Mouse (Mus musculus): ENCODE measurements around the gene Stac3. TPM values are rescaled to one million over a fixed set of nuclear protein-coding genes. Genes with fewer than 3 reads are reported as not detected.

Gene Stac3
- polyA plus RNA-seq, 1 experiment from 2014 or later = 0.39 TPM

Other genes with a start within 250 kb of the Stac3 start
- gene Kif5a, start 238.3 kb upstream of the Stac3 start, polyA plus RNA-seq (2014; fragmentation: Nextera tagmentation; extraction: Ambion mirVana) = 0.37 and 0.57 TPM in 2 replicates
- 164 and 173 TPM in 2 replicates for gene Dctn2, start 235.3 kb upstream of the Stac3 start, polyA plus RNA-seq (2014; fragmentation: Nextera tagmentation; extraction: Ambion mirVana)
- 16.2 and 22.3 TPM in 2 replicates for gene Mbd6, start 212.7 kb upstream of the Stac3 start, polyA plus RNA-seq (2014; fragmentation: Nextera tagmentation; extraction: Ambion mirVana)
- gene Mars, start 189.9 kb upstream of the Stac3 start, polyA plus RNA-seq (2014; fragmentation: Nextera tagmentation; extraction: Ambion mirVana) = 93.9 and 146 TPM in 2 replicates
- 3.0 and 3.1 TPM in 2 replicates for gene Arhgap9, start 179.7 kb upstream of the Stac3 start, polyA plus RNA-seq (2014; fragmentation: Nextera tagmentation; extraction: Ambion mirVana)
- gene Gli1, start 159.7 kb upstream of the Stac3 start, polyA plus RNA-seq (2014; fragmentation: Nextera tagmentation; extraction: Ambion mirVana) = 8.2 and 9.2 TPM in 2 replicates
- gene Inhbe, start 147.3 kb upstream of the Stac3 start, polyA plus RNA-seq (2014; fragmentation: Nextera tagmentation; extraction: Ambion mirVana) = 0.07 and 0.08 TPM in 2 replicates
- 0.10 and 0.22 TPM in 2 replicates for gene Inhbc, start 131.3 kb upstream of the Stac3 start, polyA plus RNA-seq (2014; fragmentation: Nextera tagmentation; extraction: Ambion mirVana)
- 36.6 and 37.9 TPM in 2 replicates for gene R3hdm2, start 121.4 kb upstream of the Stac3 start, polyA plus RNA-seq (2014; fragmentation: Nextera tagmentation; extraction: Ambion mirVana)
- gene Ndufa4l2, start 13.3 kb downstream of the Stac3 start, polyA plus RNA-seq (2014; fragmentation: Nextera tagmentation; extraction: Ambion mirVana) = 27.1 and 32.7 TPM in 2 replicates
- gene Shmt2, start 20.8 kb downstream of the Stac3 start, polyA plus RNA-seq (2014; fragmentation: Nextera tagmentation; extraction: Ambion mirVana) = 68.9 and 99.8 TPM in 2 replicates
- gene Nxph4, start 32.9 kb downstream of the Stac3 start, polyA plus RNA-seq (2014; fragmentation: Nextera tagmentation; extraction: Ambion mirVana) = 0.49 and 1.2 TPM in 2 replicates
- gene Lrp1, start 119.5 kb downstream of the Stac3 start, polyA plus RNA-seq (2014; fragmentation: Nextera tagmentation; extraction: Ambion mirVana) = 44.2 and 54.9 TPM in 2 replicates
- 14.0 and 18.9 TPM in 2 replicates for gene Stat6, start 141.3 kb downstream of the Stac3 start, polyA plus RNA-seq (2014; fragmentation: Nextera tagmentation; extraction: Ambion mirVana)
- 7.6 and 12.4 TPM in 2 replicates for gene Nemp1, start 165.2 kb downstream of the Stac3 start, polyA plus RNA-seq (2014; fragmentation: Nextera tagmentation; extraction: Ambion mirVana)
- 19.0 and 19.8 TPM in 2 replicates for gene Nab2, start 166.9 kb downstream of the Stac3 start, polyA plus RNA-seq (2014; fragmentation: Nextera tagmentation; extraction: Ambion mirVana)
- gene Myo1a, start 203.5 kb downstream of the Stac3 start, polyA plus RNA-seq (2014; fragmentation: Nextera tagmentation; extraction: Ambion mirVana) = 0.20 and 0.45 TPM in 2 replicates
- gene Tac2, start 222.8 kb downstream of the Stac3 start, polyA plus RNA-seq (2014; fragmentation: Nextera tagmentation; extraction: Ambion mirVana) = 1.6 and 2.8 TPM in 2 replicates
- gene Zbtb39, start 237.9 kb downstream of the Stac3 start, polyA plus RNA-seq (2014; fragmentation: Nextera tagmentation; extraction: Ambion mirVana) = 6.9 and 7.6 TPM in 2 replicates